Mouse (Mus musculus) adrenal gland, postnatal 14 days (tissue): ENCODE data around the gene Pla2g10. TPM values are rescaled to one million over a fixed set of nuclear protein-coding genes. Genes with fewer than 3 reads are reported as not detected.
"Not testable (repeated sequence)": the region's sequence is repeated elsewhere in the genome, so short reads cannot be mapped to it uniquely, and the experiment has no call there.

ENCODE experiments used
- DNase-seq: peaks from one replicate; pipeline ENCODE4 v3.0.0; 2021; ENCODE audit warnings: mixed read lengths
- total RNA-seq: library from RNA; stranded (reverse); gene quantifications from 2 replicates; pipeline ENCODE4 v1.2.3, GENCODE M21; 2021

The Pla2g10 gene
- total RNA-seq, 1 experiment from 2014 or later = not detected

DNA sequence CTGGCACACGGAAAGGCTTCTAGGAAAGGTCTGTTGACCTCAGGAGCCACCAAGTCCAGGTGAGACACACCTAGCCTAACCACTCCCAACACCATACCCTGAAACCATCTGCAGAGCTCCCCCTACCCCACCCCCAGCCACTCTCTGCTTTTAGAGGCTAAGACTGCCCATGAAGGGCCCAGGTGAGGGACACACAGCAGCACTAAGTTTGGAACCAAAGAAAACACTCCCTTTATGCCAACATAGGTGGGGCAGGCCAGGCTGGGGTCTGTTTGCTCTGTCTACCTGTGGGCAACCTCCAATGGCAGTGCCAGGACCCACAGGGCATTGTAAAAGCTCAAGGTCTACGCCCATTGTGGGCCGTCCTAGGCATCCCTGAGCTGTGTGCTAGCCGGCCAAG is 1.4 kb downstream of the Pla2g10 start:
- no peak for DNase-seq

DNA sequence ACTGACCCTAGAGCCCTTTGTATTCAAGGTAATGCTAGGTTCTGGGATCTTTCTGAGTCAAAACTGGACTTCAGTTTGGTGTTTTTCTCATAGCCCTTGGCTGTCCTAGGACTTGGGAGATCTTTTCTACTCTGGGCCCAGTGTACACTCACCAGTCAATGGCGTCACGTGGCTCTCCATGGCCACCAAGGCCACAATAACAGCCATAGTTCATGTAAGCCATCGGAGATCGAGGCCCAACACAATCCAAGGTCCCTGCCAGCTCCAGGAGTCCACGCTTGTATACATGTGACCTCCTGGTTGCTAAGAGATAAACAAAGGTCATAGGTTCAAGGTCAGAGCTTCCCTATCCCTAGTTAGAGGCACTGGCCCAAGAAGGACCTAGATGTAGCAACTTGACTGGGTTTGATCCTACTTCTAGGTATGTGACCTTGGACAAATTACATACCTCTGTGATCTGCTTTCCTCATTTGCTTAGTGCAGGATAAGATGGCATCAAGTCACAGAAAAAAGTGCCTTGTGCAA is 2.9 kb downstream of the Pla2g10 start:
- DNase-seq = peak; percentile 69

DNA sequence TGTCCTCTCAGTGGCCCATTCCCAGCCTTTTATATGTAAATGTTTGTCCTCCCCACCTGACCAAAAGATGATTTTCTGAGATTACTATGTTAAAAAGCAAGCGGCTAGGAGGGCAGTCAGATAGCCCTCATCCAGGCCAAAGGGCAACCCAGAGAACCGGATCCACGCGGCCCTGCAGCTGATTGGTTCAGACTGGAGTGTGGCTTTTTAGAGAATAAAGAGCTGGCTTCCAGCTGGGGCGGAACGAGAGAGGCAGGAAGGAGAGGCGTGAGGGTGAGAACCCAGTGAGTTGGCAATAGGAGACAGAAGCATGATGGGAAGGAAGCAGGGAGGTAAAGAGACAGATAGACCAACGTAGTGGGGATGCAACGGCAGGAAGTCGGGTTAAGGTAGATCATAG is 7.8 kb downstream of the Pla2g10 start:
- no peak for DNase-seq

DNA sequence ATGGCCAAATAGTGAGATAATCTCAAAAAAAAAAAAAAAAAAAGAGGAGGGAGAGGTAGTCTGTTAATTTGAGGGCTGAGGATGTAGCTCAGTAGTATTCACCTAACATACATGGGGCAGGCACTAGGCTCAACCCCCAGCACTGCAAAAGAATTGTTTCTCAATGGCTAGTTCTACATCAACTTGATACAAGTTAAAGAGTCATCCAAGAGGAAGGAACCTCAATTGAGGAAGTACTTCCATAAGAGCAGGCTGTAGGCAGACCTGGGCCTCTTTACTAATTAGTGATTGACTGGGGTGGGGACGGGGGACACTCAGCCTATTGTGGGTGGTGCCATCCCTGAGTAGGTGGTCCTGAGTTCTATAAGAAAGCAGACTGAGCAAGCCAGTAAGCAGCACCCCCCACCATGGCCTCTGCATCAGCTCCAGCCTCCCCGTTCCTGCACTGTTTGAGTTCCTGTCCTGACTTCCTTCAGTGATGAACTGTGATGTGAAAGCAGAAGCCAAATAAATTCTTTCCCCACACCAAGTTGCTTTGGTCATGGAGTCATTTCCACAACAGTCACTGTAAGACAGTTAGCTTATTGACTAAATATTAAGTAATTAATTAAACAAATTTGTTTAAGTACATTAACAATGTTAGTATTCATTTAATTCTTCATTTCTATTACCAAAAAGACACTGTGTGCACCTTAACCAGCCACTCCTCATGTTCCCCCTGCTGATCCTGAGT is 13.8 kb downstream of the Pla2g10 start:
- no peak for DNase-seq

DNA sequence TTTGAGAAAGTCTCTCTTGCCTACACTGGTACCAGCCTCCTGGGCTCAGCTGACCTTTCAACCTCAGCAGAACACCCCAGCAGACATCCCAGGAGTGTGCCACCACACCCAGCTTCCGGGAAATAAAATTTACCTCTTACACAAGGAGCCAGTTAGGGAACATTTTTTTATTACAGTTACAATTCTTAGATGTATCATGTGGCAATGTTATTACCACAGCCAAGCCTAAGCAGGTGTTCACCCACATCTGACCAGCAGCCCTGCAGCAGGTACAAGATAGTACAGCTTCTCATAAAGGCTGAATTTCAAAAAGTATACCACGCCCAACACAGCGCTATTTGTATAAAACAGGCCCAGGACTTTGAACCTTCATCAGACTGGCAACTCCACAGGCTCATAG is 15.9 kb downstream of the Pla2g10 start:
- DNase-seq = no peak

DNA sequence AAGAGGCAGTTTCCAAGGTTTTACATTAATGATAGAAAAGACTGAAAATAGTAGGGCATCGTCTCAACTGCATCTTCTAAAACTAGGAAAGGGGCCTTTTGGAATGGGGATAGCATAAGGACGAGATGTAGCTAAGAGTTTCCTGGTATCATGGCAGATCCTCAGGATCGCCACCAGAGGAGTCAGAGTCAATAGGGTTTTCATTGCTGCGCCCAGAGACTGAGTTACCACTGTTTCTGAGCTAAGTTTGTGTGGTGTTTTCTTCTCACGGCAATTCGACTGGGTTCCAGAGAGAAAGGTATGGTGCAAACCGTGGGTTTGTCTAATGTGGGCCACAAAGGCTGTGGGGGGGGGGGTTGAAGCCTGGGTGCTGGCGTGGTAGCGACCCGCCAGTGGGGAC is 26.1 kb downstream of the Pla2g10 start:
- DNase-seq = no peak

DNA sequence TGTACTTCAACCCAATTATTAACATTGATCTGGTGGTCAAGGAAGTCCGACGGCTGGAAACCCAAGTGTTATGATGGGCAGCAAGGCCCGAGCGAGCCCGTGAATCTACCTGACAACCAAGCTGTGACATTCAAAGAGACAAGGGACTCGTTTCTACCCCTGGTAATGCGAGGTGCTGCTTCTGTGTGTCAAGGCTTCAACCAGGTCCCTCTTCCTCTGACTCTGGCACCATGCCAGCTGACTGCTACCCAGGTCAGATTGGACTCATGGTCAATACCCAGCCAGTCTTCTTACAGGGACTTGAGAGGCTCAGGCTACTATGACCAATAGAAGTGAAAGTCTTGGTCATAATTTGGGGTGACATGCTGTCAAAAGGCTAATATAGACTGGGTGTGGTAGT is 28.6 kb downstream of the Pla2g10 start:
- DNase-seq = peak; percentile 21

DNA sequence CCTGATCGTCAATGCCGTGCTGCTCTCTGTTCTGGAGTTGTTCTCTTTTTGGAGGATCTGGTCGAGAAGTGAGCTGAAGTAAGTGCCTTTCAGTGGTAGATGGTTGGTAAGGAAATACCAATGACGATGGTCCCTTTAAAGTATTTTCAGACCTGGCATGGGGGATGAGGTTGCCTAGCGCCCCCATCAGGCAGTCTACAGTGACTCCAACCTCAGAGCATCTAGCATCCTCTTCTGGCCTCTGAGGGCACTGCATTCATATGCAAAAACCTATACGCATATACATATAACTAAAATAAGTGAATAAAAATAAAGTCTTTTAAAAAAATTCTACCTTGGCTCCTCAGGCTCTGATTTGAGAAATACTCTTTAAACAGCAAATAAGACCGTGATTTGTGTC is 31.8 kb downstream of the Pla2g10 start:
- DNase-seq = no peak

DNA sequence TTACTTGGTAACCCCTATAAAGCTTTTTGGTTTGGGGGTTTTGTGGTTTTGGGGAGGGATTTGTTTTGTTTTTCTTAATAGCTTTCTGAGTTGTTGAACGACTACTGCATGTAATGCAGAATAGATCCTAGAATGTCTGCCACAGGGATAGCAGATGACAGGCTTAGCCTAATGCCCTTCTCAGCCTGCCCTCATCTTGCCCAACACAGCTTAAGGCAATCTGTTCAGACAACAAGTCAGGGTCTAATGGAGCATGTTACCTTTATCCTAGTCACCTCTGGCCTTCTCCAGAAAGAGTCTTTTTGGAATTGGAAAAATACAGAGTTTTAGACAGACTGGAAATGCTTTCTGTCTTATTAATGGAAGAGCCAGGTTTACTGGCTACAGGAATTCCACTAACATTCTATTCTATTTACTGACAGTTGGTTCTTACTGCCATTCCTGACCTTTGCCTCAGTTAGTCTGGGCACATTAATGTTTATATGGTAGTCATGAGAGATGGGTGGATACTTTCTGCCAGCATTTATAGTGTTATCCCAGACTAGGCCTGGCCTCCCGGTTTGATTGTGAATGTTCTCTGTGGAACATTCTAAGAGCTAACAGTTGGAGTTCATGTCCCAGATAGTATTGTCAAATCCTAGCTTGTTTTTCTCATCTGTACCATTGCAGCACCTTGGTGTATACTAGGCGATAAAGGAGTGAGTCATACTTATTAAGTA is 52.0 kb downstream of the Pla2g10 start:
- no peak for DNase-seq

DNA sequence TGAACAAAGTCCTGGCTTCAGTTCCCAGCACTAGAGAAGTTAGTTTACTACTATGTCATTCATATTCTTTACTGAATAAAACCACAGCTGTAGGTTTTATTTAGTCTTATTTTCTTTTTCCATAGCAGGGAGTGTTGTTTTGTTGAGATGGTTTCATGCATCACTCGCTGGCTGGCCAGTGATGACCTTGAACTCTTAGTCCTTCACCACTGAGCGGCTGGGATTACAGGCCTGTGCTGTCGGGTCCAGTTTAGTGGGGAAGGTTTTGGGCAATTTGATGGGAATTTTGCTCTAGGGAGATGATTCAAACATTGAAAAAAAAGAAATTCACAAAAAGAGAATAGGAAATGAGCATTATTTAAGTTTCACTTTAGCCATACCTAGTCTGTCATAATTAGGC is 56.3 kb downstream of the Pla2g10 start:
- DNase-seq = peak; percentile 27

DNA sequence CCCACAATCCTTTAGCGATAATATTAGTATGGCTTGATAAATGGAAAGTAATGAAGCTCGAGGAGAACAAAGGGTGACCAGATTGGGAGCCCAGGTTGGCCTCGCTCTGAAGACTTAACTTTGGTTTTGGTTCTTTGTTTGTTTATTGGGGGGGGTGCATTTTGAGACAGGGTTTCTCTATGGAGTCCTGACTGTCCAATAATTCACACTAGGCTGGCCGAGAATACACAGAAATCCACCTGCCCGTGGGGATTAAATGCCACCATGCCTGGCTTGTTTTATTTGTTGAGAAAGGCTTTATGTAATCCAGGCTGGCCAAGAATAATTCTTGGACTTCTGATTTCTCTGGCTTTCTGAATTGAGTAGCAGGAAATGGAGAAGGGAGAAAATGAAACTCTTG is 57.7 kb downstream of the Pla2g10 start:
- DNase-seq = no peak

DNA sequence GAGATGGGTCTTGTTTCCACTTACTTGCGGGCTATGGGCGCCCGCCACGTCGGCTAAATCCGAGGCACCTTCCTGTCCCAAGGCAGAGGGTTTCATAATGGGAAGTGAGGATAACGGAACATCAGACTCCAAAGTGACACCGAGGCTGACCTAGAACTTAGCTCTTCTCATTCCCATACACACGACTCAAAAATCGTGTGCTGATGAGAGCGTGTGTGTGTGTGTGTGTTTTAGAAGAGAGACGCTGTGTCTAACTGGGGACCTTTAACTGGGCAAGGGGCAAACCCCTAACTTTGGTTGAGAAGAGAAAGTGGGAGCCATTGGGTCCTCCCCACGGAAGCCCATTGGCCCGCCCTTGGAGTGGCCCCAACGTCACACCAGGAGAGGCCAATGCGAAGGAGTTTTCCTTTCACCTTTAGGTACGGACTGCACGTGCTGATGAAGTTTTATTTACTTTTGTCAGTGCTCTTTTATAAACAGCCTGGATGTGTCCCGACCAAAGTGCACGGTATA is 58.3 kb downstream of the Pla2g10 start:
- peak; percentile 89 for DNase-seq

DNA sequence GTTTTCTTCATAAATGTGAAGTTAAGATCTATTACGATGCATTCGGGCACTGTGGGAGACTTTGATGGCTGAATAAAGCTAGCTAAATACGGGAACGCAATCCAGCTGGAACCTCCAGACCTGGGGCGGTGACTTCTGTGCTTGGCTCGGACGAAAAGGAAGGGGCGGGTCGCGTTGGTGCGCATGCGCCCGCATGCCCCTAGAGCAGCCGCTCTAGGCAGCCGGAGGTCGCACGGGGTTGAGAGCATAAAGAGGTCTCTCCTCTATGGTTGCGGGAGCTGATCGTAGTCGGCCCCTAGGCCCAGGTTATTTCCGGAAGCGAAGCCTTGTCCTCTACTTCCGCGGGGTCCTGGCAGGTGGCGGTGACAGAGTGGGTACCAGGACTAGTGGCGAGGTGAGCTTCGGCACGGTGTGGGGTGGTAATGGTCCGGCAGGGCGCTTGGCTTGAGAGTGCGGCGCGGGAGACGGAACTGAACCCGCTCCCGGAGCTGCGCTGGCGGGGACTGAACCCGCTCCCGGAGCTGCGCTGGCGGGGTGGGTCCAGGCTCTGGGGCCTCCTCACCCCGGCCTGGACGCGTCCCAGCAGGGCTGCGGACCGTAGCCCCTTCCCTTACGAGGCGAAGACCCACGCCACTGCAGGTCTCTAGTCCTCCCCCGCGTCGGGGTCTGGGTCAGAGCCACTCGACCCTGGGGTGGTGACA is 58.9 kb downstream of the Pla2g10 start, which contains the start of the genes Bfar and 3110001I22Rik:
Gene Bfar (plus strand): TSS at position 174 of the 701 bp plus-strand sequence.
Gene 3110001I22Rik (plus strand): TSS at position 245 of the 701 bp plus-strand sequence.
- peak; percentile 95 for DNase-seq

DNA sequence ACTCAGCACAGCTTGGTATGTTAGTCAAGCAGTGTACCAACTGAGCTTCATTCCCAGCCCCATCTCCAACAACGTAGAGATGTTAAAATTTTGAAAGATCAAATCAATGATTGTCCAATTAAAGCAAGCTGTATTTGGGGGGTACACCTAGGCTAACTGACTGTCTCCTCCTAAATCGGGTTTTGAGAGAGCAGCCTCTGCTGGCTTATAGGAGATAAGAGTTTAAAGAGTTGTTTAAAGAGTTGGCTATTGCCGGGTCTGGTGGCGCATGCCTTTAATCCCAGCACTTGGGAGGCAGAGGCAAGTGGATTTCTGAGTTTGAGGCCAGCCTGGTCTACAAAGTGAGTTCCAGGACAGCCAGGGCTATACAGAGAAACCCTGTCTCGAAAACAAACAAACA is 59.9 kb downstream of the Pla2g10 start:
- DNase-seq = not testable (repeated sequence)

DNA sequence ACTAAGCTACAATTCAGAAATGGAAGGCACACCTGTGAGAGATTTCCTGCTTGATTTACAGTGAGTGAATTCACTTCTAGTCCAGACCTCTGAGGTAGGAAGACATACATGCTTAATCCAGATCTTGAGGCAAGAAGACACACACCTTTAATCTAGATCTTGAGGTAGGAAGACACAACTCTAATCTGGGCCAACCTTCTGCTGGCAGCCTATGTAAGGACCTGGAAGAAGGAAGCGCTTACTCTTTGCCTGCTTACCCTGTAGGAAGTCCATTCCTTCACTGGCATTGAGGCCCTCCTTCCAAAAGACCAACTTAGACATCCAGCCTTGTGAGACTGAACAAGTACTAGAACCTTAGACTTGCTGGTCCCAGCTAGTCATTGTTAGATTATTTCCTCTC is 61.5 kb downstream of the Pla2g10 start:
- DNase-seq = no peak

DNA sequence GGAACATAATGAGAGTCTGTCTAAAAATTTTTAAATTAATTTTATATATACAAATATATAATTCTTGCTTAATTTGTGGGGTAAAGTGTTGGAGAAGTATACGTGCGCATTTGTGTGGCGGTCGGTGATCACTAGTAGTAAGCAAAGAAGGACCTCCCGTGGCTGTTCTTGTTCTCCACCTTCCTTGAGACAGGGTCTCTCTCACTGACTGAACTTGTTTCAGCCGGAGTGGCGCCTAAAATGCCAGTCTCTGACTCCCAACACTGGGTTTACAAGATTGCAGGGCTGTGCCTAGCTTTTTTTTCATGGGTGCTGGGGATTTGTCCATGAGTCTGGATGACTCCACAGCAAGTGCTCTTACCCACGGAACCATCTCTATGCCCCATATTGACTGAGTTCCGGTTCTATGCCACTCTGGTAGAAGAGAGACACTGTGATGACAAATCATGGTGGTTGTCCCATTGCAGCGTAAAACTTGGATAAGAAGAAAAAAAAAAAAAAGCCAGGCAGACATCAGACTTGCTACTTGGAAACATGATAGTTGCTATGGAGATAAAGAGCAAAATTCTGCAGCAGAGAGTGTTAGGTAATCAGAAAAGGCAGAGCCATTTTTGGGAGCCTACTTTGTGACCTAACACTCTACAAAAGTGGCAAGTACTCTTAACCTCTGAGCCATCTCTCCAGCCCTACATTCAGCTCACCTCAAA is 62.2 kb downstream of the Pla2g10 start:
- no peak for DNase-seq

DNA sequence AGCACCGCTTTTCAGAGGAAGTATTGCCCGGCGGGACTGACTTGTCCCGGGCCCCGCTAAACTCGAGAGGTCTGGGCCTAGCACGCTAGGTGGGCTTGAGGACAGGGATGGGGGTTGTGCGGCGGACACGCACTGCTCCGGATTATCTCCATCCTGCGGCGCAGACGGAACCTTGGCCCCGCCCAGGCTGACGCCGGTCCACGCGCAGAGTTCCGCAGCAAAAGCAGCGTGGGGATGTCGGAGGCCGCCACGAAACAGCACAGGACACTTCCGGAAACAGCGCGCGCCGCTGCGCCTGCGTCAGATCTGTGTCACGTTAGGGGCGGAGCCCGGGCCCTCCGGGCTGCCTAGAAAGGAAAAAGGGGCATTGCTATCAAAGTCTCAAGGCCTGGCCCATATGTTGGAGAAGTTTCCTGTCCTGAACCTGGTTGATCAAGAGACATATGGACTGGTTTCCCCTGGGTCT is 62.9 kb downstream of the Pla2g10 start, which contains the start of gene Parn:
Gene Parn (minus strand): TSS at position 293 of the 466 bp plus-strand sequence.
- peak; percentile 96 for DNase-seq
